11 mouse cellular contexts compared by ENCODE assay signal in the genomic region with DNA sequence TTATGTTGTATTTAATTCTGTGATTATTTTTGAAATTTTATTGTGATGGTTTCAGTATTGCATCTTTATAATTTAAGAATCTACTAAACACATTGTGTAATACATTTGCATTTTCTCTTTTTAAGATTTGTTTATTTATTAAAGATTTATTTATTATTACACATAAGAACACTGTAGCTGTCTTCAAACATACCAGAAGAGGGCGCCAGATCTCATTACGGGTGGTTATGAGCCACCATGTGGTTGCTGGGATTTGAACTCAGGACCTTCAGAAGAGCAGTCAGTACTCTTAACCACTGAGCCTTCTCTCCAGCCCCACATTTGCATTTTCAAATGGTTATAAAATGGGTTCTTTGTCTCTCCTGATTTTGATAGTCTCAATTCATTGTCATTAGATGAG. TPM values are rescaled to one million over a fixed set of nuclear protein-coding genes. Genes with fewer than 3 reads are reported as not detected.
DNase-seq lines count a peak whose midpoint lies in the region; ATAC-seq lines count a peak whose summit lies in the region.
"Had no signal": no experiment of that assay in that cellular context is flagged by ENCODE, and none has a peak within 500 bp of the region (broad histone marks: within the 10 kb centered on the region; RNA-seq: fewer than 3 reads in every experiment).

No protein-coding gene starts in this region.

- H3K4me1 ChIP-seq in hindbrain, embryonic 15.5 days (replicated peaks) = peaks cover 11% of the 10 kb centered on the region
- peaks cover 12% of the 10 kb centered on the region for H3K4me1 ChIP-seq in hindbrain, embryonic 13.5 days (replicated peaks)
- peaks cover 4% of the 10 kb centered on the region; the same call in 1 of the 2 replicates for H3K4me1 ChIP-seq in embryonic facial prominence, embryonic 13.5 days
- H3K4me1 ChIP-seq: stomach, embryonic 15.5 days had no signal

- H3K9me3 ChIP-seq in hindbrain, embryonic 15.5 days = no peaks in the 10 kb centered on the region
- H3K9me3 ChIP-seq in hindbrain, embryonic 13.5 days = no peaks in the 10 kb centered on the region
- no peaks in the 10 kb centered on the region for H3K9me3 ChIP-seq in embryonic facial prominence, embryonic 13.5 days
- H3K9me3 ChIP-seq: stomach, embryonic 15.5 days had no signal

- WGBS in hindbrain, embryonic 15.5 days = 82% methylated on average over 2 of the region's 2 CpGs
- WGBS in hindbrain, embryonic 13.5 days = 95% methylated on average over 2 of the region's 2 CpGs
- 71% methylated on average over 2 of the region's 2 CpGs for WGBS in embryonic facial prominence, embryonic 13.5 days

- no peaks in the 10 kb centered on the region for H3K36me3 ChIP-seq in hindbrain, embryonic 15.5 days
- H3K36me3 ChIP-seq in hindbrain, embryonic 13.5 days = no peaks in the 10 kb centered on the region
- 0 out of 2 replicates have a peak, but pooled peaks cover 2% of the 10 kb centered on the region for H3K36me3 ChIP-seq in embryonic facial prominence, embryonic 13.5 days
- H3K36me3 ChIP-seq: stomach, embryonic 15.5 days had no signal

- peak; percentile 55 for DNase-seq in 3T3-L1 (ENCODE audit: low read depth, low spot score)
- peak; percentile 55 for DNase-seq in CD4-positive helper T cell, adult 2 months (ENCODE audit: low read depth, low spot score)
- no peak for DNase-seq in adrenal gland, postnatal 10 days
- DNase-seq in left cerebral cortex, adult 11 months (ENCODE audit: low spot score) = no peak

- no peak overlapping the region for H3K4me3 ChIP-seq in hindbrain, embryonic 15.5 days
- no peak overlapping the region for H3K4me3 ChIP-seq in hindbrain, embryonic 13.5 days
- H3K4me3 ChIP-seq in embryonic facial prominence, embryonic 13.5 days = no peak overlapping the region

- H3K4me2 ChIP-seq in hindbrain, embryonic 15.5 days = peak overlapping the region; percentile 80; the same call in 1 of the 2 replicates
- H3K4me2 ChIP-seq in hindbrain, embryonic 13.5 days = no peak overlapping the region; the same call in 1 of the 2 replicates
- peak overlapping the region; percentile 84 for H3K4me2 ChIP-seq in embryonic facial prominence, embryonic 13.5 days

- no peak overlapping the region for H3K9ac ChIP-seq in hindbrain, embryonic 15.5 days
- no peak overlapping the region for H3K9ac ChIP-seq in hindbrain, embryonic 13.5 days
- no peak overlapping the region for H3K9ac ChIP-seq in embryonic facial prominence, embryonic 13.5 days
- H3K9ac ChIP-seq: stomach, embryonic 15.5 days had no signal

- no peak overlapping the region for H3K27ac ChIP-seq in hindbrain, embryonic 15.5 days (replicated peaks)
- no peak overlapping the region for H3K27ac ChIP-seq in hindbrain, embryonic 13.5 days
- no peak overlapping the region for H3K27ac ChIP-seq in embryonic facial prominence, embryonic 13.5 days
- H3K27ac ChIP-seq: stomach, embryonic 15.5 days had no signal

- no peaks in the 10 kb centered on the region for H3K27me3 ChIP-seq in hindbrain, embryonic 15.5 days
- H3K27me3 ChIP-seq in hindbrain, embryonic 13.5 days = no peaks in the 10 kb centered on the region
- no peaks in the 10 kb centered on the region for H3K27me3 ChIP-seq in embryonic facial prominence, embryonic 13.5 days
- H3K27me3 ChIP-seq: stomach, embryonic 15.5 days had no signal

- no peak for ATAC-seq in hindbrain, embryonic 15.5 days (ENCODE audit: low FRiP score, low read depth)
- ATAC-seq in hindbrain, embryonic 13.5 days (ENCODE audit: low FRiP score) = no peak
- no peak for ATAC-seq in embryonic facial prominence, embryonic 13.5 days (ENCODE audit: insufficient number of reproducible peaks, insufficient read depth, low FRiP score, low TSS enrichment, low read depth)

RNA-seq across cellular contexts. Expression of a gene that starts 2.1 kb away (rescaled TPM):
- 8.4 and 9.1 TPM in 2 replicates for polyA plus RNA-seq in hindbrain, embryonic 15.5 days (2015; fragmentation: Nextera tagmentation; extraction: Ambion mirVana)
- 8.0 and 8.8 TPM in 2 replicates for polyA plus RNA-seq in hindbrain, embryonic 13.5 days (2015; fragmentation: Nextera tagmentation; extraction: Ambion mirVana)
- 12.5 and 14.0 TPM in 2 replicates for polyA plus RNA-seq in embryonic facial prominence, embryonic 13.5 days (2015; fragmentation: Nextera tagmentation; extraction: Ambion mirVana)
- 10 to 100 TPM; 57.2 to 76.6 TPM for total RNA-seq in adrenal gland, postnatal 10 days (2021)

RNA-seq across cellular contexts. Expression of a gene that starts 2.1 kb away (rescaled TPM):
- 6.9 TPM in 2 replicates for polyA plus RNA-seq in hindbrain, embryonic 15.5 days (2015; fragmentation: Nextera tagmentation; extraction: Ambion mirVana)
- polyA plus RNA-seq in hindbrain, embryonic 13.5 days (2015; fragmentation: Nextera tagmentation; extraction: Ambion mirVana) = 5.4 and 5.7 TPM in 2 replicates
- polyA plus RNA-seq in embryonic facial prominence, embryonic 13.5 days (2015; fragmentation: Nextera tagmentation; extraction: Ambion mirVana) = 12.0 and 14.5 TPM in 2 replicates
- 10 to 100 TPM; 26.1 to 29.8 TPM for total RNA-seq in adrenal gland, postnatal 10 days (2021)

RNA-seq across cellular contexts. Expression of a gene that starts 54.0 kb away (rescaled TPM):
- polyA plus RNA-seq in hindbrain, embryonic 15.5 days (2015; fragmentation: Nextera tagmentation; extraction: Ambion mirVana) = not detected in 2 replicates
- polyA plus RNA-seq in hindbrain, embryonic 13.5 days (2015; fragmentation: Nextera tagmentation; extraction: Ambion mirVana) = not detected in 2 replicates
- polyA plus RNA-seq in embryonic facial prominence, embryonic 13.5 days (2015; fragmentation: Nextera tagmentation; extraction: Ambion mirVana) = not detected in 2 replicates
- total RNA-seq in adrenal gland, postnatal 10 days (2021) = not detected
- total RNA-seq: gastrocnemius, postnatal 4 days; neutrophil, adult 5-6 weeks had no signal
- polyA plus RNA-seq: liver, embryonic 16.5 days; stomach, embryonic 15.5 days had no signal

Comparison
In these comparisons a context has a peak if more than half of its experiments do, and no peak if none do; other contexts are left out.
1. DNase-seq: peak in 3T3-L1 (single experiment) and CD4-positive helper T cell, adult 2 months (single experiment); none in adrenal gland, postnatal 10 days (single experiment) and left cerebral cortex, adult 11 months (single experiment).